Mouse (Mus musculus): ENCODE results near the gene Stat6. TPM values are rescaled to one million over a fixed set of nuclear protein-coding genes. Genes with fewer than 3 reads are reported as not detected.

Stat6 gene
- polyA plus RNA-seq (2015; fragmentation: Nextera tagmentation; extraction: Ambion mirVana) = 4.4 and 5.4 TPM in 2 replicates

- ATAC-seq = peak; percentile 38; the same call in 1 of the 2 replicates
- Histone ChIP-seq H3K36me3 (ENCODE audit: control insufficient read depth, insufficient read depth, low read length) (no peaks in the 10 kb centered on the region), H3K9ac (ENCODE audit: low read depth, low read length) (peak within 1 kb of the TSS; percentile 17; the same call in 1 of the 2 replicates), H3K9me3 (replicated peaks; ENCODE audit: control insufficient read depth, low read length, poor library complexity, severe bottlenecking) (no peaks in the 10 kb centered on the region), H3K4me1 (ENCODE audit: control insufficient read depth, insufficient read depth, low read length) (peaks cover 5% of the 10 kb centered on the region; the same call in 1 of the 2 replicates), H3K27ac (ENCODE audit: low read length) (peak within 1 kb of the TSS; percentile 48), H3K4me3 (ENCODE audit: low read depth, low read length) (peak within 1 kb of the TSS; percentile 18), H3K27me3 (ENCODE audit: control insufficient read depth, insufficient read depth, low read depth, low read length) (peaks cover 25% of the 10 kb centered on the region), H3K4me2 (ENCODE audit: low read length) (peak within 1 kb of the TSS; percentile 52)
- WGBS = 8% methylated on average over 36 of the region's 37 CpGs
These were observed at the start of gene Stat6 for GRCm38 (mm10) chr10:127642772-127643552. TSS of gene Stat6 (plus strand) at chr10:127642986.

GRCm38 (mm10) chr10:127594405-127594804 is 48.4 kb upstream of the Stat6 start:
- H3K4me2 ChIP-seq (ENCODE audit: low read length) = no peak overlapping the region
- H3K36me3 ChIP-seq (ENCODE audit: control insufficient read depth, insufficient read depth, low read length) = peaks cover 53% of the 10 kb centered on the region
- H3K27ac ChIP-seq (ENCODE audit: low read length) = no peak overlapping the region
- no peak overlapping the region for H3K9ac ChIP-seq (ENCODE audit: low read depth, low read length)
- H3K4me3 ChIP-seq (ENCODE audit: low read depth, low read length) = no peak overlapping the region
- 88% methylated on average over 8 of the region's 8 CpGs for WGBS
- no peak for ATAC-seq
- H3K9me3 ChIP-seq (replicated peaks; ENCODE audit: control insufficient read depth, low read length, poor library complexity, severe bottlenecking) = no peaks in the 10 kb centered on the region
- H3K4me1 ChIP-seq (ENCODE audit: control insufficient read depth, insufficient read depth, low read length) = peaks cover 4% of the 10 kb centered on the region; the same call in 1 of the 2 replicates
- no peaks in the 10 kb centered on the region for H3K27me3 ChIP-seq (ENCODE audit: control insufficient read depth, insufficient read depth, low read depth, low read length)

- Histone ChIP-seq H3K9ac (ENCODE audit: low read depth, low read length) (no peak overlapping the region), H3K4me2 (ENCODE audit: low read length) (no peak overlapping the region), H3K9me3 (replicated peaks; ENCODE audit: control insufficient read depth, low read length, poor library complexity, severe bottlenecking) (no peaks in the 10 kb centered on the region), H3K27ac (ENCODE audit: low read length) (no peak overlapping the region), H3K4me3 (ENCODE audit: low read depth, low read length) (no peak overlapping the region), H3K36me3 (ENCODE audit: control insufficient read depth, insufficient read depth, low read length) (peaks cover 48% of the 10 kb centered on the region), H3K27me3 (ENCODE audit: control insufficient read depth, insufficient read depth, low read depth, low read length) (no peaks in the 10 kb centered on the region), H3K4me1 (ENCODE audit: control insufficient read depth, insufficient read depth, low read length) (peaks cover 4% of the 10 kb centered on the region; the same call in 1 of the 2 replicates)
- ATAC-seq = no peak
- 94% methylated on average over 30 of the region's 30 CpGs for WGBS
These were observed 47.7 kb upstream of the Stat6 start for GRCm38 (mm10) chr10:127594930-127595715.

- H3K9ac ChIP-seq (ENCODE audit: low read depth, low read length) = no peak overlapping the region
- H3K27me3 ChIP-seq (ENCODE audit: control insufficient read depth, insufficient read depth, low read depth, low read length) = no peaks in the 10 kb centered on the region
- H3K4me1 ChIP-seq (ENCODE audit: control insufficient read depth, insufficient read depth, low read length) = peaks cover 4% of the 10 kb centered on the region; the same call in 1 of the 2 replicates
- no peak overlapping the region for H3K4me2 ChIP-seq (ENCODE audit: low read length)
- ATAC-seq = no peak
- H3K4me3 ChIP-seq (ENCODE audit: low read depth, low read length) = no peak overlapping the region
- 53% methylated on average over 7 of the region's 7 CpGs for WGBS
- peaks cover 36% of the 10 kb centered on the region for H3K36me3 ChIP-seq (ENCODE audit: control insufficient read depth, insufficient read depth, low read length)
- H3K9me3 ChIP-seq (replicated peaks; ENCODE audit: control insufficient read depth, low read length, poor library complexity, severe bottlenecking) = no peaks in the 10 kb centered on the region
- H3K27ac ChIP-seq (ENCODE audit: low read length) = peak overlapping the region; percentile 48; the same call in 1 of the 2 replicates
These were observed 46.4 kb upstream of the Stat6 start for GRCm38 (mm10) chr10:127596321-127596941.

- Histone ChIP-seq H3K4me3 (ENCODE audit: low read depth, low read length) (no peak overlapping the region), H3K4me1 (ENCODE audit: control insufficient read depth, insufficient read depth, low read length) (peaks cover 4% of the 10 kb centered on the region; the same call in 1 of the 2 replicates), H3K9me3 (replicated peaks; ENCODE audit: control insufficient read depth, low read length, poor library complexity, severe bottlenecking) (no peaks in the 10 kb centered on the region), H3K27me3 (ENCODE audit: control insufficient read depth, insufficient read depth, low read depth, low read length) (no peaks in the 10 kb centered on the region), H3K36me3 (ENCODE audit: control insufficient read depth, insufficient read depth, low read length) (peaks cover 28% of the 10 kb centered on the region), H3K9ac (ENCODE audit: low read depth, low read length) (no peak overlapping the region), H3K4me2 (ENCODE audit: low read length) (no peak overlapping the region), H3K27ac (ENCODE audit: low read length) (no peak overlapping the region)
- no peak for ATAC-seq
- WGBS = 74% methylated on average over 5 of the region's 5 CpGs
These were observed 45.4 kb upstream of the Stat6 start for GRCm38 (mm10) chr10:127597311-127597901.

- Histone ChIP-seq H3K36me3 (ENCODE audit: control insufficient read depth, insufficient read depth, low read length) (peaks cover 23% of the 10 kb centered on the region), H3K9me3 (replicated peaks; ENCODE audit: control insufficient read depth, low read length, poor library complexity, severe bottlenecking) (no peaks in the 10 kb centered on the region), H3K4me2 (ENCODE audit: low read length) (no peak overlapping the region), H3K27me3 (ENCODE audit: control insufficient read depth, insufficient read depth, low read depth, low read length) (no peaks in the 10 kb centered on the region), H3K9ac (ENCODE audit: low read depth, low read length) (no peak overlapping the region), H3K4me1 (ENCODE audit: control insufficient read depth, insufficient read depth, low read length) (peaks cover 4% of the 10 kb centered on the region; the same call in 1 of the 2 replicates), H3K27ac (ENCODE audit: low read length) (no peak overlapping the region), H3K4me3 (ENCODE audit: low read depth, low read length) (no peak overlapping the region)
- no peak for ATAC-seq
- WGBS = 66% methylated on average over 8 of the region's 8 CpGs
These were observed 44.2 kb upstream of the Stat6 start for GRCm38 (mm10) chr10:127598607-127599006.

GRCm38 (mm10) chr10:127599252-127599651 is 43.5 kb upstream of the Stat6 start:
- H3K36me3 ChIP-seq (ENCODE audit: control insufficient read depth, insufficient read depth, low read length) = peaks cover 28% of the 10 kb centered on the region
- no peaks in the 10 kb centered on the region for H3K9me3 ChIP-seq (replicated peaks; ENCODE audit: control insufficient read depth, low read length, poor library complexity, severe bottlenecking)
- no peak overlapping the region; the same call in 1 of the 2 replicates for H3K27ac ChIP-seq (ENCODE audit: low read length)
- no peak overlapping the region for H3K4me2 ChIP-seq (ENCODE audit: low read length)
- H3K9ac ChIP-seq (ENCODE audit: low read depth, low read length) = no peak overlapping the region
- no peak for ATAC-seq
- H3K4me3 ChIP-seq (ENCODE audit: low read depth, low read length) = no peak overlapping the region
- no peaks in the 10 kb centered on the region for H3K27me3 ChIP-seq (ENCODE audit: control insufficient read depth, insufficient read depth, low read depth, low read length)
- H3K4me1 ChIP-seq (ENCODE audit: control insufficient read depth, insufficient read depth, low read length) = peaks cover 4% of the 10 kb centered on the region; the same call in 1 of the 2 replicates
- 86% methylated on average over 11 of the region's 11 CpGs for WGBS

GRCm38 (mm10) chr10:127599779-127600541 is 42.8 kb upstream of the Stat6 start:
- ATAC-seq = no peak; the same call in 1 of the 2 replicates
- peaks cover 4% of the 10 kb centered on the region; the same call in 1 of the 2 replicates for H3K4me1 ChIP-seq (ENCODE audit: control insufficient read depth, insufficient read depth, low read length)
- 61% methylated on average over 17 of the region's 17 CpGs for WGBS
- no peaks in the 10 kb centered on the region for H3K27me3 ChIP-seq (ENCODE audit: control insufficient read depth, insufficient read depth, low read depth, low read length)
- H3K9ac ChIP-seq (ENCODE audit: low read depth, low read length) = no peak overlapping the region
- peaks cover 28% of the 10 kb centered on the region for H3K36me3 ChIP-seq (ENCODE audit: control insufficient read depth, insufficient read depth, low read length)
- no peak overlapping the region for H3K4me2 ChIP-seq (ENCODE audit: low read length)
- H3K9me3 ChIP-seq (replicated peaks; ENCODE audit: control insufficient read depth, low read length, poor library complexity, severe bottlenecking) = no peaks in the 10 kb centered on the region
- H3K27ac ChIP-seq (ENCODE audit: low read length) = peak overlapping the region; percentile 48; the same call in 1 of the 2 replicates
- no peak overlapping the region for H3K4me3 ChIP-seq (ENCODE audit: low read depth, low read length)
